Mouse (Mus musculus): ENCODE results near the gene Elmo1. TPM values are rescaled to one million over a fixed set of nuclear protein-coding genes. Genes with fewer than 3 reads are reported as not detected.

The Elmo1 gene
- polyA plus RNA-seq, 1 experiment, result 11.3 TPM

- WGBS, result 62% methylated on average over 19 of the region's 19 CpGs
- DNase-seq (ENCODE audit: low read depth, low spot score), result no peak
These were observed 3.1 kb downstream of the Elmo1 start for GRCm38 (mm10) chr13:20093307-20094045.

GRCm38 (mm10) chr13:20094916-20095700 lies 4.7 kb downstream of the Elmo1 start:
- no peak for DNase-seq (ENCODE audit: low read depth, low spot score)
- 79% methylated on average over 4 of the region's 4 CpGs for WGBS

DNA sequence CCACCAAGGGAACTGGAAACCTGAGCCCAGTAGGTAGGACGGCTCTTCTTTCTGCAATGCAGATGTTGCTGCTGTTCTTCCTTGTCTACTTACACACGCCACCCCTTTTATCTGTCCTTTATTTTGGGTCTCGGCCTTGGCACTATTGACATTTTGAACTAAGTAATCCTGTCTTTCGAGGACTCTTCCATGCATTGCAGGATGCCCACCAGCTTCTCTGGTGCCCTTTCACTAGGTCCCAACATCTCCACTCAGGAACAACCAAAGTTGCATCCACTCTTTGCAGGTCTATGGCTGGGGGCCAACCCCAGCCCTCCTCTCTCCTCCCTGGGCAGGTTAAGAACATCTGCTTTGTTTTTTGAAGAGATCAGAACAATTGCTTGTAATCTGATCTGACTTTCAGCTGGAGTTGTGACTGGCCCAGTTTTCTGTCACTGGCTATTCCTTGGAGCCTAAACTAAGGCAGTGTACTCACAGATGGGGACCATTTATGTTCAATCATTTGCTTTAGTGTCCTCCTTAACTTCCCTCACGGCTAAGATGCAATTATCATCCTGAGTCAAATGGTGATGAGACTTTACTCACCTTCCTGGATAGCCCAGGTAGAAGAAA lies 6.7 kb downstream of the Elmo1 start:
- WGBS, result 85% methylated on average over 5 of the region's 5 CpGs
- no peak for DNase-seq (ENCODE audit: low read depth, low spot score)

GRCm38 (mm10) chr13:20097934-20098593 lies 7.7 kb downstream of the Elmo1 start:
- DNase-seq (ENCODE audit: low read depth, low spot score), result no peak
- WGBS, result 48% methylated on average over 5 of the region's 5 CpGs

- WGBS, result 82% methylated on average over 3 of the region's 3 CpGs
- DNase-seq (ENCODE audit: low read depth, low spot score), result no peak
These were observed 8.2 kb downstream of the Elmo1 start for GRCm38 (mm10) chr13:20098594-20098965.

DNA sequence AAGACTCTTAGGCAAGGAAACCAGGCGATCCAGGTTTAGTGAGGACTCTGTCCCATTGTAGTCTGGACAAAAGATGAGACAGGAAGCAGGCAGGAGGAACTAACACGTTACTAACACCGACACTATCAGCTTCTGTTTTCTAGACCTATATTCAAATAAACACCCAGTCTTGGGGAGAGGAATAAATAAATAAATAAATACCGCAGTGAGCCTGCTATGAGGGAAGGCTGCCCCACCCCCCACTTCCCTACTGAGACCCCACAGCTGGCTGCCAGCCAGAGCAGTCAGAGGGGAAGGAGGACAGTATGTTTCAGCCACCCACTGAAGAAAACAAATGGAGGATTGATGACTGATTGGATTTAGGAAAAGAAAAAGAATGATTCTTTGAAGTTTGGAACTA lies 9.2 kb downstream of the Elmo1 start:
- no peak for DNase-seq (ENCODE audit: low read depth, low spot score)
- 51% methylated on average over 4 of the region's 4 CpGs for WGBS

- no peak for DNase-seq (ENCODE audit: low read depth, low spot score)
- WGBS, result 72% methylated on average over 3 of the region's 3 CpGs
These were observed 10.0 kb downstream of the Elmo1 start for GRCm38 (mm10) chr13:20100357-20100756.

DNA sequence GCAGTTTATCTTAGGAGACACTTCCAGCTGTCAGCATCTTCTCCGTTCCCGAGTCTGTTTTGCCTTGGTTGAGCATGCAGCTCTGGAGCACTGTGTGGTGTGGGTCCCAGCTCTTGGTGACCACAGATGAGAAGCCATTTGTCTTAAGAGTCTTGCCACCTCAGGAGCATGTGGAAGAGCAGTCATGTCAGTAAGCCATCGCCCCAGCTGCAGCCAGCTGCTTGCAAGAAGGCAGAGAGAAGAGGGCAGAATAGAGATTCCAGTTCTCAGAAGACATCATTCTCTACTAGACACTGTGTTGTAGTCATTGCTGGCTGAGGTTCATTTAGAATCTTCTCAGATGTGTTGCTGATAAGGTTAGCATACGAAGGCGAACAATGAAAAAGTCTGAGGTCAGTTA lies 11.3 kb downstream of the Elmo1 start:
- no peak for DNase-seq (ENCODE audit: low read depth, low spot score)
- WGBS, result 81% methylated on average over 5 of the region's 5 CpGs

DNA sequence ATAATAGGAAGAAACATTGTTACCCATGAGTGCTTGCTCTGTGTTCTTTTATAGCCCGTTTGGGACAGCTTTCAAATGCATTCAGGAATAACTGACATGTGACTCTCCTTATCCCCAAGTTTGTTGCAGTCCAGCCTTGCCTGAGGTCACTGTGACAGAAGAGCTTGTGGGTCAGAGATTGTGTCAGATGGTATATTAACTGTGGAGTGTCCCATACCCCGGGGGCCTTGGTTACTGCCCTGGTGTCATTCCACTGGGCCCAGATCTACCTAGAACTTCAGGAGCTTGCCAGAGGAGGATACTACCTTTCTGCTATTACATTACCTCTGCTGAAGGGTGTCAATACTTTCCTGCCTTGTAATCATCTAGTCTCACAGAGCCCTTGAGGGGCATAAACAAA lies 14.4 kb downstream of the Elmo1 start:
- WGBS, result 46% methylated on average over 2 of the region's 2 CpGs
- DNase-seq (ENCODE audit: low read depth, low spot score), result no peak

GRCm38 (mm10) chr13:20105996-20106395 lies 15.6 kb downstream of the Elmo1 start:
- WGBS, result 98% methylated on average over 2 of the region's 2 CpGs
- DNase-seq (ENCODE audit: low read depth, low spot score), result no peak

GRCm38 (mm10) chr13:20107953-20108498 lies 17.6 kb downstream of the Elmo1 start:
- WGBS, result 87% methylated on average over 5 of the region's 5 CpGs
- DNase-seq (ENCODE audit: low read depth, low spot score), result no peak

DNA sequence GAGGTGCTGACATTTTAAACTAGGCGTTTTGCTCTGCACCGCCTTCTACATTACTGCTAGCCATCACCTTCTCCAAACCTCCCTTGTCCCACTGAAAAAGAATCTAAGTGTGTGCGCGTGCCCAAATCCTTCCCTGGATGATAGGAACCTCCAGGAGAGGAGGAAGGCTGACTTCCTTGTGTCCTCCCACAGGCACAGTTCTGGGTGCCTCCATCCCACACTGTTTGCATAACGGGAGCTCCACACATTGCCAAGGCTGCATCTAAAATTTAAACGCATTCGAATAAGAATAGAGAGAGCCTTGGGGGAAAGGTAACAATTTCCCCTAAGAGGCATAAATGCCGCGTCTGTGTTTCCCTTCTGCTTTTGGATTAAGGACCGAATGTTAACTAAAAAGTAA lies 18.6 kb downstream of the Elmo1 start:
- no peak for DNase-seq (ENCODE audit: low read depth, low spot score)
- 78% methylated on average over 10 of the region's 10 CpGs for WGBS

DNA sequence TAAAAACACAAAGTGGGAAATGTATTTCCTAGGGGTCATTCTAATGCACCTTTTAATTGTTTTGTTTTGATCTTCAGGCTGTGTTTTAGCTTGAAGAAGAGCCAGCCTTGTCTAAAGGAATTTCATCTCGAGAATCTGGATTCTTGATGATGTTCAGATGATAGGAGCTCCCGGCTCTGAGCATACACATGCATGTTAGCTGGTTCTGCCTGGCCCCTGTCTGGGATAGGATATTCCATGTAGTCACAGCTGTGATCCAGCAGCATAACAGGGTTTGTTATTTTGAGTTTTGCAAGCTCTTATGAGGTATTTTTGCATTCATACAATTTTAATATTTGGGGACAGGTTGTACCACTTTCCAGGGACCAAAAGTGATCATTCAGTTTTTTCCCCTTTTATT lies 19.1 kb downstream of the Elmo1 start:
- 62% methylated on average over 2 of the region's 2 CpGs for WGBS

DNA sequence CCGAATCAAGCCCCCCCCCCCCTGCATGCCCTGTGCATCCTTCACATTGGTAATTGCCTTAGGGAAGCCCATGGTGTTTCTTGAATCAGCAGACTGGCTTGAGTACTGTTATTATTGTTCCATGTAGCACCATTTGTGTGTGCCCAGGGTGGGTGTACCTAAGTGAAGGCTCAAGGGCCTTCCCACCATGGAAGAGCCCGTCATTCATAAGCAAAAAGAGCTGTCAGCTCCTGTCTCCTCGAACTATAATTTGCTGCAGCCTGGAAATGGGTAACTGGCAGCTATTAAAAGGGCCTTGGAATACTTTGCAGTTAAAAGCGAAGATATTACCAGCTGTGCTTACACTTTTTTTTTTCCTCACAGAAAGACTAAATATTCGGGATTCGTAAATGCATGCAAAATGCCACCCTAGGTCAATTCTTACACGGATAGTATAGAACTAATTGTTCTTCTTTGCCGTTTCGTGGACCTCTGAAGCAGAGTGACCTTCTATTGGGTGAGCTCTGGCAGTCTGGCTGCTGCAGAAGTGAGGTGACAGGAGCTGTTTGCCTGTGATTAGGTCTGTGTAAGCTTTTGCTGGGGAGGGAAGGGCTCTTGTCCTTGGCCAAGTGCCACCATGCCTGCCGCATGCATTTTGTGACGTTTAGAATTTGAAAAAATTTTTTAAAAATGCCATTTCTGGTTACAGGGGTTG lies 19.7 kb downstream of the Elmo1 start:
- no peak for DNase-seq (ENCODE audit: low read depth, low spot score)
- WGBS, result 52% methylated on average over 11 of the region's 11 CpGs

More for the DNA sequence above, 19.1 kb downstream of the Elmo1 start:
- no peak for DNase-seq (ENCODE audit: low read depth, low spot score)

DNA sequence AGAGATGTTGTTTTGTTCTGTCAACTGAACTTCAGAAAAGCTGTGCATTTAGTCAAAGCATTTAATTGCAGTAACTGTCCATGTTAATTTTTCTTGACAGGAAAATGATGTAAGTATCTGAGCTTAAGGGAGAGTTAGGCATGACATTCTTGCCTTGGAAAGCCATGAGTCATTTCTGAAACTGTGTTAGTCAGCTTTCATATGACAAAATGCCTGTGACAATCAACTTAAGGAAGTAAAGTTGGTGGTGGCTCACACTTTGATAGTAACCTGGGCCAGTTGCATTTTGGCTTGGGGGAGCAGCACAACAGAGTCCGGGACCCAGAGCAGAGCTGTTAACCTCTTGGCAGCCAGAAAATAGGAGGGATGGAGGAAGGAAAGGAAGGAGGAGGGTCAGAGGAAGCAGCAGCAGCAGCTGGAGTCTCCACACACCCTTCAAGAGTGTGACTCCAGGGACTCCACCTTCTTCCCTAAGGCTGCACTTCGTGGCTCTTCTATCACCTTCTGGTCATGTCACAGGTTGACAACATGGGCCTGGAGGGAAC lies 20.9 kb downstream of the Elmo1 start:
- WGBS, result 19% methylated on average over 2 of the region's 2 CpGs

GRCm38 (mm10) chr13:20115131-20115907 lies 24.9 kb downstream of the Elmo1 start:
- no peak for DNase-seq (ENCODE audit: low read depth, low spot score)
- 59% methylated on average over 9 of the region's 9 CpGs for WGBS

More for the DNA sequence above, 20.9 kb downstream of the Elmo1 start:
- no peak for DNase-seq (ENCODE audit: low read depth, low spot score)

- WGBS, result 79% methylated on average over 6 of the region's 6 CpGs
These were observed 25.6 kb downstream of the Elmo1 start for GRCm38 (mm10) chr13:20116019-20116418.

DNA sequence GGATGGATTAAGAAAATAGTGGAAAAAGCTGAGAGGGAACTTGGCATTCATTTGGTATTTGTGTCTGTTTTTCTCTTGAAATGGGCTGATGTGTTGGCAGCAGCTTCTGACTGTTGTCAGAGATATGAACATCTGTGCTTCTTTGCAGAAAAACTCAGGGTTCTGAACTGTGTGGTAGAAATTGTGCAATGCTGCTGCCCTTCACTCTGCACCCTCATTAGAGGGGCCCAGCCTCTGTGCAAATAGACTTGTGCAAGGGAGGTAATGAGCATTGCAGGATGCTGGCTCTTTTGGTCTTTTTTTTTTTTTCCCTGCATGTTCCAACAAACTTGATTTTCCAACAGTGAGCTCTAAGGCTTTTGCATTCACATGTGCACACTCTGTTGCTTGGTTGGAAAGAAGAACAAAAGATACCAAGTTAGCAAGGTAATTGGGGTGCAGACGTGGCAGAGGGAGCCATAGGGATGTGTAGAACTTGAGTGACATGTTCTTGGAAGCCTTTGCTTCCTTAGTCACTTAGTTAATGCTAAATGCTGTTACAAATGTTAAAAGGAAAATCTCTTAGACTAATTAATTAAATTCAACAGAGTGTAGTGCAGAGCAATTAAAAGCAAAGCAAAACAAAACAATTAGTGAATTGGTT lies 26.6 kb downstream of the Elmo1 start:
- 63% methylated on average over 1 of the region's 1 CpGs for WGBS
- no peak for DNase-seq (ENCODE audit: low read depth, low spot score)

More at GRCm38 (mm10) chr13:20116019-20116418, 25.6 kb downstream of the Elmo1 start:
- DNase-seq (ENCODE audit: low read depth, low spot score), result no peak
